Mouse (Mus musculus) C2C12 (cell line): ENCODE results near the gene Brat1. TPM values are rescaled to one million over a fixed set of nuclear protein-coding genes. Genes with fewer than 3 reads are reported as not detected.
A peak's percentile ranks its signal among the peaks of the same experiment; 100 is the strongest.

Experiments used
- H3K27me3 ChIP-seq: one replicate; pipeline ENCODE4 v1.6.1; 2011; ENCODE audit not compliant: control insufficient read depth, insufficient read depth, insufficient read length
- H3K36me3 ChIP-seq: one replicate; pipeline ENCODE4 v1.6.1; 2011; ENCODE audit not compliant: control insufficient read depth, insufficient read depth
- H3K4me3 ChIP-seq: one replicate; pipeline ENCODE4 v1.5.1; 2011; ENCODE audit warnings: mild to moderate bottlenecking, control low read depth; ENCODE audit not compliant: poor library complexity, insufficient read depth, severe bottlenecking
- H3K79me2 ChIP-seq: one replicate; pipeline ENCODE4 v1.6.1; 2011; ENCODE audit not compliant: control insufficient read depth, insufficient read depth
- H3K79me3 ChIP-seq: one replicate; pipeline ENCODE4 v1.6.1; 2011; ENCODE audit warnings: low read depth, control low read depth
- H3ac ChIP-seq: one replicate; pipeline ENCODE3; 2011; ENCODE audit warnings: low read depth; ENCODE audit not compliant: control insufficient read depth, insufficient read length
- CEBPB ChIP-seq: IDR thresholded peaks from one replicate; pipeline ENCODE4 v1.6.1; 2011; ENCODE audit warnings: low read depth, mild to moderate bottlenecking, control low read depth, moderate library complexity
- CTCF ChIP-seq: IDR thresholded peaks from one replicate; pipeline ENCODE4 v1.5.1; 2011; ENCODE audit not compliant: control insufficient read depth, insufficient read depth, insufficient read length
- FOSL1 ChIP-seq: IDR thresholded peaks from one replicate; pipeline ENCODE4 v1.8.0; 2011; ENCODE audit warnings: mild to moderate bottlenecking, low read length; ENCODE audit not compliant: poor library complexity, insufficient read depth, severe bottlenecking
- MAX ChIP-seq: IDR thresholded peaks from one replicate; pipeline ENCODE4 v1.6.1; 2011; ENCODE audit warnings: mild to moderate bottlenecking, control low read depth
- MYOD1 ChIP-seq: IDR thresholded peaks from one replicate; pipeline ENCODE4 v1.6.1; 2011; ENCODE audit warnings: low read depth; ENCODE audit not compliant: control insufficient read depth, insufficient read length
- MYOG ChIP-seq: IDR thresholded peaks from one replicate; pipeline ENCODE4 v1.6.1; 2011; ENCODE audit not compliant: control insufficient read depth, insufficient read length; ENCODE audit errors: extremely low read depth
- USF1 ChIP-seq: IDR thresholded peaks from one replicate; pipeline ENCODE4 v1.6.1; 2011; ENCODE audit warnings: low read depth, mild to moderate bottlenecking, control low read depth, moderate library complexity
- polyA plus RNA-seq: library from polyadenylated mRNA; unstranded; fragments of >200 nt; fragmentation: generic; extraction: Trizol; gene quantifications from one replicate; pipeline ENCODE4 v1.2.1, GENCODE M21; 2012; ENCODE audit warnings: missing spikeins

Gene Brat1
- polyA plus RNA-seq, 1 experiment = 9.4 TPM

GRCm38 (mm10) chr5:140732195-140732594 lies 27.4 kb downstream of the Brat1 start:
- TF ChIP-seq USF1 = no peak
- TF ChIP-seq FOSL1 = no peak
- TF ChIP-seq MYOD1 = no peak
- TF ChIP-seq MYOG = no peak
- TF ChIP-seq CEBPB = no peak
- no peak for TF ChIP-seq MAX
- no peak for TF ChIP-seq CTCF
- H3K36me3 ChIP-seq = no peaks in the 10 kb centered on the region

GRCm38 (mm10) chr5:140733336-140733735 lies 28.5 kb downstream of the Brat1 start:
- no peak for TF ChIP-seq CTCF
- no peak for TF ChIP-seq MAX
- no peak for TF ChIP-seq MYOG
- no peak for TF ChIP-seq CEBPB
- no peak for TF ChIP-seq USF1
- no peaks in the 10 kb centered on the region for H3K79me2 ChIP-seq
- H3K4me3 ChIP-seq = no peak overlapping the region
- H3K27me3 ChIP-seq = peaks cover 14% of the 10 kb centered on the region
- H3K79me3 ChIP-seq = no peaks in the 10 kb centered on the region
- no peak overlapping the region for H3ac ChIP-seq
- H3K36me3 ChIP-seq = no peaks in the 10 kb centered on the region

More at GRCm38 (mm10) chr5:140732195-140732594, 27.4 kb downstream of the Brat1 start:
- no peaks in the 10 kb centered on the region for H3K79me3 ChIP-seq
- no peak overlapping the region for H3K4me3 ChIP-seq
- H3K27me3 ChIP-seq = peaks cover 13% of the 10 kb centered on the region
- no peak overlapping the region for H3ac ChIP-seq
- no peaks in the 10 kb centered on the region for H3K79me2 ChIP-seq

DNA sequence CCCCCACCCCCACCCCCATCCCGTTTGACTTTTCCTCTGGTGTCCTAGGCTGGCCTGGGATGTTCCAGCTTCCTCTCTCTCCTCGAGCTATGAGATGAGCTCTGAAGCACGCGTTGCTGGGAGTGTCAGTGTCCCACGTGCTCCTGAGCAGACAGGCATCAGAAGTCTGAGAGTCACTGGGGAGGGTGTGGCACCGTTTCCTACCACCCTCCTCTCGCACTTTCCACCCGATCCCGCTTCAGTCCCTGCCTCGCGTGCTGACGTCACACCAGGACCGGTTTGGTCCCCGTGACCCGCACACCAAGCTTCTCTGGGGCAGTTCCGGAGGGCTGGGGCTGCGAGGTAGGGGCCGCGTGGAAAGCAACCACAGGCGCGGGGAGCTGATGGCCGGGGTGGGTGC lies 30.5 kb downstream of the Brat1 start:
- TF ChIP-seq FOSL1 = no peak
- Histone ChIP-seq H3K27me3 (peaks cover 18% of the 10 kb centered on the region), H3ac (peak overlapping the region; percentile 36), H3K79me3 (no peaks in the 10 kb centered on the region), H3K36me3 (no peaks in the 10 kb centered on the region), H3K4me3 (no peak overlapping the region), H3K79me2 (no peaks in the 10 kb centered on the region)

DNA sequence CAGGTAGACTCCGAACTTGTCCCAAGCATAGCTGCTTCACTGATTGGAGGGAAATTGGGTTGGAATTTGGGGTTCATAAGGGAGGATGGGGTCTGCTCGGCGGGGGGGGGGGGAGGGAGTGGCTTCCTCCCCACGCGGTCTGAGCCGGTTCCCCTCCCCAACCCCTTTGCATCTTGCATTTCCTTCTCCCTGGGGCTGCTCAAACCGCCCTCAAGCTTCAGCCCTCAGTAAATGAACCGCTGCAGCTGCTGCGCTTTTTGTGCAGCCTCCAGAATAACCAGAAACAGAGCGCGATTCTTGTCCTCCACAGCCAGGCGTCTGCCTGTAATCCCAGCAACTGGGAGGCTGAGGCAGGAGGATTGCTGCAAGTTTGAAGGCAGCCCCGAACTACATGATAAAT lies 31.4 kb downstream of the Brat1 start:
- no peak for TF ChIP-seq MAX
- no peak for TF ChIP-seq CTCF
- TF ChIP-seq MYOD1 = no peak
- no peak for TF ChIP-seq CEBPB
- no peak for TF ChIP-seq FOSL1
- no peak overlapping the region for H3K4me3 ChIP-seq

DNA sequence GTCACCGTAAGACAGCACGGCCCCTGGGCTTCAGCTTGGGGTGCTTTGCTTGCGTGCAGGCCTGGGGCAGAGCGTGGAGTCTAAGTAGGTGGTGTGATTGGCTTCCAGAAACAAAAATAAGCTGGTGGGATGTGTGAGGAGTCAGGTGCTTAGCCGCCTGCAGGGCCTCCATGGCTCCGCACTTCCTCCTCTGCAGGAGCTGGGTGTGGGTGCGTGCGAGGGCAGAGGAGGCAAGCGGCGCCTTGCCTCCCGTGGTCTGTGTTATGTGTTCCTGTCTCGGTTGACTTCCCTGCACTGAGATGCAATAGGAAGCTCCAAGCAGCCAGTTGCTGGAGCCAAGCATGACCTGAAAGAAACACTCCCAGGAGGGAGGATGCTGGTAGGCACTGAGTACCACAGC lies 35.0 kb downstream of the Brat1 start:
- no peaks in the 10 kb centered on the region for H3K79me3 ChIP-seq
- H3ac ChIP-seq = no peak overlapping the region
- H3K27me3 ChIP-seq = peaks cover 24% of the 10 kb centered on the region
- no peaks in the 10 kb centered on the region for H3K36me3 ChIP-seq
- TF ChIP-seq USF1 = no peak
- TF ChIP-seq FOSL1 = no peak
- TF ChIP-seq CTCF = no peak
- H3K4me3 ChIP-seq = no peak overlapping the region
- no peaks in the 10 kb centered on the region for H3K79me2 ChIP-seq

More for the DNA sequence above, 31.4 kb downstream of the Brat1 start:
- Histone ChIP-seq H3K27me3 (peaks cover 18% of the 10 kb centered on the region), H3K79me2 (no peaks in the 10 kb centered on the region), H3K36me3 (no peaks in the 10 kb centered on the region), H3ac (no peak overlapping the region), H3K79me3 (no peaks in the 10 kb centered on the region)

GRCm38 (mm10) chr5:140741040-140741439 lies 36.2 kb downstream of the Brat1 start:
- H3K4me3 ChIP-seq = no peak overlapping the region
- no peaks in the 10 kb centered on the region for H3K36me3 ChIP-seq
- no peak overlapping the region for H3ac ChIP-seq
- H3K79me2 ChIP-seq = no peaks in the 10 kb centered on the region
- no peak for TF ChIP-seq MYOD1
- no peak for TF ChIP-seq CTCF
- no peak for TF ChIP-seq FOSL1
- TF ChIP-seq USF1 = no peak
- TF ChIP-seq CEBPB = no peak
- TF ChIP-seq MYOG = no peak
- TF ChIP-seq MAX = no peak
- no peaks in the 10 kb centered on the region for H3K79me3 ChIP-seq
- peaks cover 16% of the 10 kb centered on the region for H3K27me3 ChIP-seq

DNA sequence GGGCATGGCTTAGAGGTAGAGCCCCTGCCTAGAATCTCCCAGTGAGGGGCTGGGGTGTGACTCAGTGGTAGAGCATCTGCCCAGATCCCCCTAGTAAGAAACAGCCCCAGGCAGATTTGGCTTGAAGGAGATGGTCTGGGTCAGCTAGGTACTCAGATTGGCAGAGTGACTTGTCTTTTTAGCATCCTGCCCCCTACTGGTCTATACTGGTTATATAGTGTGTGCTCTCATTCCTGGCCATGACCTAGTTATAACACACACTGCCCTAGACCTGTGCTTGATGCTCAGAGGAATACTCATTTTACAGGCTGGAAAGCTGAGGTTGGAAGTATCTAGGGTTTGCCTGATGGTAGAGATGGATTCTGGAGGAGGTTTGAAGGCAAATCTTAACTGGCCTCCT lies 37.1 kb downstream of the Brat1 start:
- peaks cover 14% of the 10 kb centered on the region for H3K27me3 ChIP-seq
- no peak overlapping the region for H3K4me3 ChIP-seq
- no peaks in the 10 kb centered on the region for H3K36me3 ChIP-seq
- H3ac ChIP-seq = no peak overlapping the region
- H3K79me2 ChIP-seq = no peaks in the 10 kb centered on the region
- H3K79me3 ChIP-seq = no peaks in the 10 kb centered on the region
- TF ChIP-seq MYOG = no peak
- TF ChIP-seq USF1 = no peak
- TF ChIP-seq MYOD1 = no peak
- no peak for TF ChIP-seq MAX
- no peak for TF ChIP-seq CEBPB
- no peak for TF ChIP-seq CTCF
- no peak for TF ChIP-seq FOSL1
